Mouse (Mus musculus) mature B cell (primary cell): ENCODE measurements at regions not wholly inside any gene's neighbourhood (a gene's known extent, or its start where the extent isn't known, plus 50 kb on each side); places are given as distances from the start of the nearest gene placed in this dataset.

Source experiments
- in situ Hi-C: fragments of 300-500 bp; cut with MboI; formaldehyde crosslinking; loops from 2 replicates; pipeline ENCODE4 v1.14.3; 2019

DNA sequence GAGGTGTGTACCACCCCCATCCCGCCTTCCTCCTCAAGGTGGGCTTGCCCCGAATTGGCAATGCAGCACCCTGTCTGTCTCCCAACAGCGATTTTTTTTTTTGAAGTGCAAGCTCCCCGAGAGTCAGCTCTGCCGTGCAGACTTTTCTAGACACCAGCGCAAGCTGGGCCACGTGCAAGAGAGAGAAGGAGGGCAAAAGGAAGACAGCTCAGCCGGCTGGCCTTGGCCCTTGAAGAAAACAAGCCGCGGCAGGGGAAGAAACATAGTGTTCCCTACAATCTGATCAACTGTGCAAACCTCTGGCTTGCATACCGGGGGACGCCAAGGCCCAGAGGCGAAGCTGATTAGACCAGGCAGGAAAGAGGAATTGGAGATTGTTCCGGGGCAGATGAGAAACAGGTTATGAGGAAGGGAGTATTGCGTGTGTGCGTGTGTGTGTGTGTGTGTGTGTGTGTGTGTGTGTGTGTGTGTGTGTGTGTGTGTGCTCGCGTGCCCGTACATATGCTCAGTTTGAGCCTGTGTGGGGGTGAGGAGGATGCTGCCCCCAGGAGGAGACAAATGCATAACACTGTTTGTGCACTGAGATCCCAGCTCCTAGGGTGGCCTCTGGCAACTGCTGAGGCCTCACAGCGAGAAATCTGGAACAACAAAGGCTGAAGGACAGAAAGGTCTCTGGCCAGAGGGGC is 83.2 kb upstream of the Zfp648 start:
- in situ Hi-C loops, result loop anchor here (5.0 kb wide), 1 partner anchor 216 kb away; the partner anchor contains the start of gene Teddm2

GRCm38 (mm10) chr1:154118374-154119004 is 82.5 kb upstream of the Zfp648 start:
- in situ Hi-C loops, result loop anchor here (5.0 kb wide), 1 partner anchor 216 kb away; the partner anchor contains the start of gene Teddm2

DNA sequence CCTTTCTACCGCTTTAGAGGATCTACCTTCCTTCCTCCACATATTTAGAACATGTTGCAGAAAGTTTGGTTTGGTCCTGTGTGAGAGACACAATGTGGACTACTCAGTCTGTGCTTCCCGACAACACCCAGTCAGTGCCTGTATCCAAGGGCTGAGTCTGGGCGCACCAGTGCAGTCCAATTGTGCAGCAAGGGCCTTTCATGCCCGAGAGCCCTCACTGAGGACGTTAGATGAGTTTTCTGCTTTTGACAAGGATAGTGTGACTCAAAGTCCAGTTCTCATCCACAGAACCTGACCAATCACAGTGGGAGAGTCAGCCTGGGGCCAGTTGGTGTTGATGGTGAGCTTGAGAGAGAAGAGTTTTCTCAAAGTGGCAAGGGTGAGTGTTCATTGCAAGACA is 81.4 kb upstream of the Zfp648 start:
- in situ Hi-C loops, result loop anchor here (5.0 kb wide), 1 partner anchor 217 kb away; the partner anchor contains the start of gene Teddm2

- in situ Hi-C loops, result no loop called here
These were observed 80.3 kb upstream of the Zfp648 start for GRCm38 (mm10) chr1:154120693-154121092.

DNA sequence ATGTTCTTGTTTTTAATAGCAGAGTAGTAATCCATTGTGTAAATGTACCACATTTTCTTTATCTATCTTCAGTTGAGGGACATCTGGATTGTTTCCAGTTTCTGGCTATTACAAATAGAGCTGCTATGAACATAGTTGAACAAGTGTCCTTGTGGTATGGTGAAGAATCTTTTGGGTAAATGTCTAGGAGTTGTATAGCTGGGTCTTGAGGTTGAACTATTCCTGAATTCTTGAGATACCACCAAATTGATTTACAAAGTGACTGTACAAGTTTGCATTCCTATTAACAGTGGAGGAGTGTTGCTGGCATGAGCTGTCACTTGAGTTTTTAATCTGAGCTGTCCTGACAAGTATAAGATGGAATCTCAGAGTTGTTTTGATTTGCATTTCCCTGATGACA is 76.0 kb upstream of the Zfp648 start:
- in situ Hi-C loops, result no loop called here

GRCm38 (mm10) chr1:154126487-154126886 is 74.5 kb upstream of the Zfp648 start:
- in situ Hi-C loops, result no loop called here

DNA sequence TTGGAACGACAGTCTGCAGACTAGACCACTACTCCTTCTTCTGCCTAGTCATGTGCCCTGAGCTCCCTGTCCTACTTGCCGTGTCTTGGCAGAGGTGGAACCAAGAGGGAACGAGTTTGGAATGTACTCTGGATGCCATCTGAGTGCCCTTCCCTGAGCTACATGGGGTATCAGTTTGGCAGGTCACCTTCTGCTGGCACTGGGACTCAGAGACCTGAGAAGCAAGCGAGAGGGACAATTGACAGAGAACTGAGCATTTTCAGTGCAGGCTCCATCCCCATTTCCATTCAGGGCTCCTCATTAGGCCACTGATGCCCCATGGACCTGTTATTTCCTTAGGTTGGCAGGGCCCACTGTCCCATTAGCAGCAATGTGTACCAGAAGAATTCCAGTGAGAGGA is 61.5 kb upstream of the Zfp648 start:
- in situ Hi-C loops, result no loop called here

- in situ Hi-C loops, result no loop called here
These were observed 57.3 kb upstream of the Zfp648 start for GRCm38 (mm10) chr1:154143691-154144090.

GRCm38 (mm10) chr1:154147001-154147571 is 53.9 kb upstream of the Zfp648 start:
- in situ Hi-C loops, result no loop called here

- in situ Hi-C loops, result no loop called here
These were observed 52.0 kb upstream of the Zfp648 start for GRCm38 (mm10) chr1:154148948-154149347.

GRCm38 (mm10) chr1:154149431-154150143 is 51.4 kb upstream of the Zfp648 start:
- in situ Hi-C loops, result no loop called here

- in situ Hi-C loops, result no loop called here
These were observed 50.7 kb upstream of the Zfp648 start for GRCm38 (mm10) chr1:154150167-154150851.
